Mouse (Mus musculus) stomach, embryonic 14.5 days (tissue): ENCODE data around the gene 2610021A01Rik. TPM values are rescaled to one million over a fixed set of nuclear protein-coding genes. Genes with fewer than 3 reads are reported as not detected.
A peak's percentile ranks its signal among the peaks of the same experiment; 100 is the strongest.
"Not testable (repeated sequence)": the region's sequence is repeated elsewhere in the genome, so short reads cannot be mapped to it uniquely, and the experiment has no call there.

Experiments used
- ATAC-seq: fragments of 200-750 bp; cut with Nextera tagmentation; 2 replicates; pipeline ENCODE4 v1.8.0; 2017; ENCODE audit warnings: low read depth, moderate TSS enrichment; ENCODE audit not compliant: insufficient number of reproducible peaks, insufficient read depth, low FRiP score
- H3K27ac ChIP-seq: fragments of 300-500 bp; sonication (generic); 2 replicates; pipeline ENCODE4 v1.5.1; 2014; ENCODE audit warnings: mild to moderate bottlenecking, low read length, moderate library complexity, mixed read lengths
- H3K27me3 ChIP-seq: fragments of 300-500 bp; sonication (generic); 2 replicates; pipeline ENCODE4 v1.6.1; 2014; ENCODE audit warnings: low read length, control low read depth, mixed read lengths; ENCODE audit not compliant: control insufficient read depth, insufficient read depth
- H3K36me3 ChIP-seq: fragments of 300-500 bp; sonication (generic); 2 replicates; pipeline ENCODE4 v1.6.1; 2014; ENCODE audit warnings: mild to moderate bottlenecking, control low read depth, low read length, moderate library complexity, mixed read lengths; ENCODE audit not compliant: control insufficient read depth, insufficient read depth
- H3K4me1 ChIP-seq: fragments of 300-500 bp; sonication (generic); 2 replicates; pipeline ENCODE4 v1.6.1; 2014; ENCODE audit warnings: low read length, control low read depth, mixed read lengths; ENCODE audit not compliant: control insufficient read depth, insufficient read depth
- H3K4me2 ChIP-seq: fragments of 300-500 bp; sonication (generic); replicated peaks from 2 replicates; pipeline ENCODE4 v1.6.1; 2014; ENCODE audit warnings: low read depth, low read length, control low read depth
- H3K4me3 ChIP-seq: fragments of 300-500 bp; sonication (generic); 2 replicates; pipeline ENCODE4 v1.5.1; 2014; ENCODE audit warnings: low read depth, low read length, control low read depth
- H3K9ac ChIP-seq: fragments of 300-500 bp; sonication (generic); replicated peaks from 2 replicates; pipeline ENCODE4 v1.6.1; 2014; ENCODE audit warnings: low read depth, mild to moderate bottlenecking, control low read depth, low read length, moderate library complexity, mixed read lengths
- H3K9me3 ChIP-seq: fragments of 300-500 bp; sonication (generic); 2 replicates; pipeline ENCODE4 v1.6.1; 2016; ENCODE audit warnings: low read depth, low read length, control low read depth; ENCODE audit not compliant: control insufficient read depth
- WGBS: fragments of 180-500 bp; shearing (Covaris S2); extraction: QIAGEN DNeasy Blood & Tissue Kit; methylation state at CpG from one replicate; pipeline ENCODE4 v1.1.7; 2014; 5-methylcytosine and 5-hydroxymethylcytosine counted together
- polyA plus RNA-seq: library from polyadenylated mRNA; unstranded; fragments of >200 nt; fragmentation: Nextera tagmentation; extraction: Ambion mirVana; gene quantifications from 2 replicates; pipeline ENCODE4 v1.2.1, GENCODE M21; 2014

The 2610021A01Rik gene
- polyA plus RNA-seq, 1 experiment from 2014 or later: 13.8 TPM

- no peak overlapping the region for H3K4me2 ChIP-seq
- no peak for ATAC-seq
- H3K27me3 ChIP-seq: no peaks in the 10 kb centered on the region
- H3K4me3 ChIP-seq: no peak overlapping the region
- no peak overlapping the region for H3K27ac ChIP-seq
- H3K36me3 ChIP-seq: peaks cover 9% of the 10 kb centered on the region; the same call in 1 of the 2 replicates
- no peak overlapping the region for H3K9ac ChIP-seq
- no peaks in the 10 kb centered on the region for H3K9me3 ChIP-seq
- 80% methylated on average over 3 of the region's 3 CpGs for WGBS
- no peaks in the 10 kb centered on the region for H3K4me1 ChIP-seq
These were observed 12.6 kb downstream of the 2610021A01Rik start for GRCm38 (mm10) chr7:41611654-41612053.

DNA sequence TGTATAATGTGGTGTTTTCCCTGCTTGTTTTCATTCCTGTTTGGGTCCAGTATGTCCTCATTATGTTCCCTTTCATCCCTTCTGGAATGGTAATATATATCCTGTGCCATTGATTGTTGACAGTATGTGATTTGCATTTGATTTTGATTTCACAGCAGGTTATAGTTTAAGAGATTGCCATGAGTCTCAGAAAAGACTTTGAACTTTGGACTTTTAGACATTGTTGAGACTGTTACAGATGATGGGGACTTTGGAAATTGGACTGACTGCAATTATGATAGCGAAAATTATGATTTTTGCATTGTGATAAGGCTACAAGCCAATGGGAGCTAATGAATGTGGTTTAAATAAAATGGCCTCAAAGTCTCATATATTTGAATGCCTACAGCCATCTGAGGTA, 17.2 kb downstream of the 2610021A01Rik start:
- not testable (repeated sequence) for H3K9me3 ChIP-seq, H3K27me3 ChIP-seq, H3K9ac ChIP-seq, H3K27ac ChIP-seq, ATAC-seq, H3K4me3 ChIP-seq, H3K4me2 ChIP-seq, H3K36me3 ChIP-seq, H3K4me1 ChIP-seq
- 82% methylated on average over 1 of the region's 1 CpGs for WGBS

DNA sequence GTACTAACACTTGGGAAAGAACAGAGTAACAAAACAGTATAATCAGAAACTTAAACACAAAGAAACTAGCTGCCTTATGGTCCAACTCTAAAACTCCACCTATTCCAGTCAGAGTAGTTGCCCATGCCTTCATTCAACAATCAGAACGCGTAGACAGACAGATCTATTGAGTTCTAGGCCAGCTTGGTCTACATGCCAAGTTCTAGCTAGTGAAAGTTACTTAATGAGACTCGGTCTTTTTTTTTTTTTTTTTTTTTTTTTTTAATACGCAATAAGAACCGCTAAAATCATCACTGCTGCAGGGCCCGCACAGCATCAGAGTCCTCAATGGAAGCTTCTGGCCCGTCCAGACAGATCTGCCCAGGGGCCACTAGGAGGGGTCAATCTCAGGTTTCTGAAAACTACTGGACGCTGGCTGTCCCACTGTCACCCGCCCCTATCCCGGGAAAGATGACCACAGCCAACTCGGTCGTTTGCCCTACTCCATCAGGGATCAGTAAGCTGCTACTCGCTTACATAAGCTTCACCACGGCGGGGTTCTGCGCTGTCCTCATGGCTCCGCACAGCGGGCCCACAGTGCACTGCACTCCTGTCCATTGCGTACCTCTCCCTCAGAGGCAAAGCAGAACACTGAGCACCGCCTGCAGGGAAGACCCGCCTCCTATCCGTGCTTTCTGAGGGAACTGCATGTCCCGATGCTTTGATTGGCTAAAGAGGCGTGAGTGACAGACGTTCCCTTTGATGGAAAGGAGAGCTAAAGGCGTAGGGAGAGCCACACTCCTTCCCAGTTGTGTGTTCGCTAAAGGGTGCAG, 33.6 kb downstream of the 2610021A01Rik start, which contains the start of gene Zfp788:
Zfp788 (plus strand) TSS at position 795 of the 812 bp plus-strand sequence.
- Histone ChIP-seq H3K4me2 (peak within 1 kb of the TSS; percentile 81), H3K27me3 (no peaks in the 10 kb centered on the region), H3K9me3 (peaks cover 6% of the 10 kb centered on the region; the same call in 1 of the 2 replicates), H3K4me1 (0 out of 2 replicates have a peak, but pooled peaks cover 3% of the 10 kb centered on the region), H3K4me3 (peak within 1 kb of the TSS; percentile 58), H3K9ac (peak within 1 kb of the TSS; percentile 65), H3K27ac (peak within 1 kb of the TSS; percentile 95), H3K36me3 (peaks cover 21% of the 10 kb centered on the region)
- peak; percentile 96 for ATAC-seq
- WGBS: 2% methylated on average over 27 of the region's 27 CpGs

GRCm38 (mm10) chr7:41633221-41633984, 34.4 kb downstream of the 2610021A01Rik start:
- under 1% methylated on average over 25 of the region's 26 CpGs for WGBS
- Histone ChIP-seq H3K27me3 (no peaks in the 10 kb centered on the region), H3K4me1 (0 out of 2 replicates have a peak, but pooled peaks cover 3% of the 10 kb centered on the region), H3K4me2 (peak overlapping the region; percentile 81), H3K9me3 (peaks cover 6% of the 10 kb centered on the region; the same call in 1 of the 2 replicates), H3K36me3 (peaks cover 19% of the 10 kb centered on the region), H3K9ac (peak overlapping the region; percentile 65), H3K4me3 (peak overlapping the region; percentile 58), H3K27ac (peak overlapping the region; percentile 95)
- ATAC-seq: peak; percentile 96

- 69% methylated on average over 1 of the region's 1 CpGs for WGBS
These were observed 75.3 kb downstream of the 2610021A01Rik start for GRCm38 (mm10) chr7:41674326-41674725.

More at GRCm38 (mm10) chr7:41674326-41674725, 75.3 kb downstream of the 2610021A01Rik start:
- not testable (repeated sequence) for ATAC-seq, H3K36me3 ChIP-seq, H3K27me3 ChIP-seq, H3K27ac ChIP-seq, H3K4me2 ChIP-seq, H3K4me3 ChIP-seq, H3K4me1 ChIP-seq, H3K9me3 ChIP-seq, H3K9ac ChIP-seq

Other genes starting within 250 kb of the 2610021A01Rik start
- gene AI987944, start 205.9 kb upstream of the 2610021A01Rik start, polyA plus RNA-seq: 13.3 and 15.0 TPM in 2 replicates
- 0.46 and 0.48 TPM in 2 replicates for gene Vmn2r57, start 150.5 kb upstream of the 2610021A01Rik start, polyA plus RNA-seq
- 0.10 and 0.22 TPM in 2 replicates for gene Gm20449, start 99.8 kb upstream of the 2610021A01Rik start, polyA plus RNA-seq
- 13.8 and 16.3 TPM in 2 replicates for gene AW146154, start 99.3 kb upstream of the 2610021A01Rik start, polyA plus RNA-seq
- not detected in 2 replicates for gene Gm6871, start 25.6 kb upstream of the 2610021A01Rik start, polyA plus RNA-seq
- 13.2 and 13.7 TPM in 2 replicates for gene Zfp788, start 34.0 kb downstream of the 2610021A01Rik start, polyA plus RNA-seq